Mouse (Mus musculus): ENCODE measurements at regions not wholly inside any gene's neighbourhood (a gene's known extent, or its start where the extent isn't known, plus 50 kb on each side); places are given as distances from the start of the nearest gene placed in this dataset.
"Not testable (repeated sequence)": the region's sequence is repeated elsewhere in the genome, so short reads cannot be mapped to it uniquely, and the experiment has no call there.

GRCm38 (mm10) chr4:23194756-23195155 is 706.6 kb upstream of the Pou3f2 start:
- not testable (repeated sequence) for TF ChIP-seq CTCF (conservative IDR thresholded peaks at IDR 0.05; ENCODE audit: insufficient read depth, insufficient read length, low read depth, low read length); POLR2A (IDR thresholded peaks at IDR 0.05; ENCODE audit: low read depth, low read length)
